Mouse (Mus musculus): ENCODE measurements around the gene Vps37d. TPM values are rescaled to one million over a fixed set of nuclear protein-coding genes. Genes with fewer than 3 reads are reported as not detected.
A peak's percentile ranks its signal among the peaks of the same experiment; 100 is the strongest.

Gene Vps37d
- 10.4 and 12.0 TPM in 2 replicates for polyA plus RNA-seq (2014; fragmentation: Nextera tagmentation; extraction: Ambion mirVana)

- peaks cover 4% of the 10 kb centered on the region for H3K4me1 ChIP-seq (replicated peaks; ENCODE audit: control insufficient read depth, insufficient read depth, low read length)
- H3K27ac ChIP-seq (ENCODE audit: low read depth, low read length) = peak within 1 kb of the TSS; percentile 77
- DNase-seq (ENCODE audit: low spot score) (peak; percentile 98), ATAC-seq (ENCODE audit: low FRiP score) (peak; percentile 82)
- H3K27me3 ChIP-seq (ENCODE audit: control insufficient read depth, insufficient read depth, low read length) = no peaks in the 10 kb centered on the region
- H3K9ac ChIP-seq (ENCODE audit: low read depth, low read length) = peak within 1 kb of the TSS; percentile 99
- WGBS = 2% methylated on average over 29 of the region's 83 CpGs
- H3K9me3 ChIP-seq (ENCODE audit: control insufficient read depth, low read length) = no peaks in the 10 kb centered on the region
- peak within 1 kb of the TSS; percentile 78 for H3K4me2 ChIP-seq (replicated peaks; ENCODE audit: low read depth, low read length)
- H3K4me3 ChIP-seq (ENCODE audit: low read depth, low read length) = peak within 1 kb of the TSS; percentile 99
- H3K36me3 ChIP-seq (ENCODE audit: control insufficient read depth, insufficient read depth, low read length) = no peaks in the 10 kb centered on the region
Observed at GRCm38 (mm10) chr5:135077564-135078481, at the start of gene Vps37d. Vps37d (minus strand) TSS chr5:135078266.

GRCm38 (mm10) chr5:135127669-135128068 is 49.6 kb upstream of the Vps37d start:
- Histone ChIP-seq H3K9me3 (ENCODE audit: control insufficient read depth, low read length) (no peaks in the 10 kb centered on the region), H3K27ac (ENCODE audit: low read depth, low read length) (no peak overlapping the region), H3K4me3 (ENCODE audit: low read depth, low read length) (no peak overlapping the region), H3K9ac (ENCODE audit: low read depth, low read length) (no peak overlapping the region), H3K4me2 (replicated peaks; ENCODE audit: low read depth, low read length) (no peak overlapping the region), H3K4me1 (replicated peaks; ENCODE audit: control insufficient read depth, insufficient read depth, low read length) (no peaks in the 10 kb centered on the region), H3K27me3 (ENCODE audit: control insufficient read depth, insufficient read depth, low read length) (peaks cover 4% of the 10 kb centered on the region), H3K36me3 (ENCODE audit: control insufficient read depth, insufficient read depth, low read length) (no peaks in the 10 kb centered on the region)
- ATAC-seq (ENCODE audit: low FRiP score) = no peak
- DNase-seq (ENCODE audit: low spot score) = no peak
- WGBS = 77% methylated on average over 6 of the region's 6 CpGs

GRCm38 (mm10) chr5:135126121-135126520 is 48.1 kb upstream of the Vps37d start:
- Histone ChIP-seq H3K9ac (ENCODE audit: low read depth, low read length) (no peak overlapping the region), H3K36me3 (ENCODE audit: control insufficient read depth, insufficient read depth, low read length) (no peaks in the 10 kb centered on the region), H3K27me3 (ENCODE audit: control insufficient read depth, insufficient read depth, low read length) (peaks cover 3% of the 10 kb centered on the region; the same call in 1 of the 2 replicates), H3K4me2 (replicated peaks; ENCODE audit: low read depth, low read length) (no peak overlapping the region), H3K9me3 (ENCODE audit: control insufficient read depth, low read length) (no peaks in the 10 kb centered on the region), H3K27ac (ENCODE audit: low read depth, low read length) (no peak overlapping the region), H3K4me1 (replicated peaks; ENCODE audit: control insufficient read depth, insufficient read depth, low read length) (no peaks in the 10 kb centered on the region), H3K4me3 (ENCODE audit: low read depth, low read length) (no peak overlapping the region)
- ATAC-seq (ENCODE audit: low FRiP score) (no peak), DNase-seq (ENCODE audit: low spot score) (no peak)
- WGBS = 60% methylated on average over 6 of the region's 6 CpGs

GRCm38 (mm10) chr5:135120753-135121152 is 42.7 kb upstream of the Vps37d start:
- 64% methylated on average over 4 of the region's 4 CpGs for WGBS
- Histone ChIP-seq H3K9me3 (ENCODE audit: control insufficient read depth, low read length) (no peaks in the 10 kb centered on the region), H3K27ac (ENCODE audit: low read depth, low read length) (no peak overlapping the region), H3K36me3 (ENCODE audit: control insufficient read depth, insufficient read depth, low read length) (no peaks in the 10 kb centered on the region), H3K27me3 (ENCODE audit: control insufficient read depth, insufficient read depth, low read length) (peaks cover 5% of the 10 kb centered on the region; the same call in 1 of the 2 replicates), H3K4me2 (replicated peaks; ENCODE audit: low read depth, low read length) (no peak overlapping the region), H3K4me1 (replicated peaks; ENCODE audit: control insufficient read depth, insufficient read depth, low read length) (no peaks in the 10 kb centered on the region), H3K4me3 (ENCODE audit: low read depth, low read length) (no peak overlapping the region), H3K9ac (ENCODE audit: low read depth, low read length) (no peak overlapping the region)
- DNase-seq (ENCODE audit: low spot score) (no peak), ATAC-seq (ENCODE audit: low FRiP score) (no peak)

- Histone ChIP-seq H3K9ac (ENCODE audit: low read depth, low read length) (no peak overlapping the region), H3K27ac (ENCODE audit: low read depth, low read length) (no peak overlapping the region), H3K4me3 (ENCODE audit: low read depth, low read length) (no peak overlapping the region), H3K27me3 (ENCODE audit: control insufficient read depth, insufficient read depth, low read length) (peaks cover 5% of the 10 kb centered on the region; the same call in 1 of the 2 replicates), H3K9me3 (ENCODE audit: control insufficient read depth, low read length) (no peaks in the 10 kb centered on the region), H3K4me1 (replicated peaks; ENCODE audit: control insufficient read depth, insufficient read depth, low read length) (no peaks in the 10 kb centered on the region), H3K36me3 (ENCODE audit: control insufficient read depth, insufficient read depth, low read length) (no peaks in the 10 kb centered on the region), H3K4me2 (replicated peaks; ENCODE audit: low read depth, low read length) (no peak overlapping the region)
- DNase-seq (ENCODE audit: low spot score) (peak; percentile 69), ATAC-seq (ENCODE audit: low FRiP score) (no peak)
- WGBS = 24% methylated on average over 6 of the region's 6 CpGs
Observed at GRCm38 (mm10) chr5:135118589-135119081, 40.6 kb upstream of the Vps37d start.

- DNase-seq (ENCODE audit: low spot score) (no peak), ATAC-seq (ENCODE audit: low FRiP score) (no peak)
- no peak overlapping the region for H3K4me3 ChIP-seq (ENCODE audit: low read depth, low read length)
- no peaks in the 10 kb centered on the region for H3K36me3 ChIP-seq (ENCODE audit: control insufficient read depth, insufficient read depth, low read length)
- H3K27me3 ChIP-seq (ENCODE audit: control insufficient read depth, insufficient read depth, low read length) = 0 out of 2 replicates have a peak, but pooled peaks cover 2% of the 10 kb centered on the region
- WGBS = 87% methylated on average over 8 of the region's 8 CpGs
- H3K9ac ChIP-seq (ENCODE audit: low read depth, low read length) = no peak overlapping the region
- no peak overlapping the region for H3K27ac ChIP-seq (ENCODE audit: low read depth, low read length)
- no peak overlapping the region for H3K4me2 ChIP-seq (replicated peaks; ENCODE audit: low read depth, low read length)
- H3K9me3 ChIP-seq (ENCODE audit: control insufficient read depth, low read length) = no peaks in the 10 kb centered on the region
- H3K4me1 ChIP-seq (replicated peaks; ENCODE audit: control insufficient read depth, insufficient read depth, low read length) = no peaks in the 10 kb centered on the region
Observed at GRCm38 (mm10) chr5:135115241-135115640, 37.2 kb upstream of the Vps37d start.

GRCm38 (mm10) chr5:135113782-135114181 is 35.7 kb upstream of the Vps37d start:
- Histone ChIP-seq H3K4me2 (replicated peaks; ENCODE audit: low read depth, low read length) (no peak overlapping the region), H3K4me1 (replicated peaks; ENCODE audit: control insufficient read depth, insufficient read depth, low read length) (no peaks in the 10 kb centered on the region), H3K27ac (ENCODE audit: low read depth, low read length) (no peak overlapping the region), H3K27me3 (ENCODE audit: control insufficient read depth, insufficient read depth, low read length) (peaks cover 10% of the 10 kb centered on the region), H3K9me3 (ENCODE audit: control insufficient read depth, low read length) (no peaks in the 10 kb centered on the region), H3K9ac (ENCODE audit: low read depth, low read length) (no peak overlapping the region), H3K4me3 (ENCODE audit: low read depth, low read length) (no peak overlapping the region), H3K36me3 (ENCODE audit: control insufficient read depth, insufficient read depth, low read length) (no peaks in the 10 kb centered on the region)
- ATAC-seq (ENCODE audit: low FRiP score) (no peak), DNase-seq (ENCODE audit: low spot score) (no peak)
- WGBS = 82% methylated on average over 12 of the region's 12 CpGs

GRCm38 (mm10) chr5:135109976-135110375 is 31.9 kb upstream of the Vps37d start:
- Histone ChIP-seq H3K9ac (ENCODE audit: low read depth, low read length) (no peak overlapping the region), H3K4me1 (replicated peaks; ENCODE audit: control insufficient read depth, insufficient read depth, low read length) (peaks cover 3% of the 10 kb centered on the region; the same call in 1 of the 2 replicates), H3K27me3 (ENCODE audit: control insufficient read depth, insufficient read depth, low read length) (peaks cover 34% of the 10 kb centered on the region), H3K36me3 (ENCODE audit: control insufficient read depth, insufficient read depth, low read length) (no peaks in the 10 kb centered on the region), H3K4me3 (ENCODE audit: low read depth, low read length) (no peak overlapping the region), H3K27ac (ENCODE audit: low read depth, low read length) (no peak overlapping the region), H3K4me2 (replicated peaks; ENCODE audit: low read depth, low read length) (no peak overlapping the region), H3K9me3 (ENCODE audit: control insufficient read depth, low read length) (no peaks in the 10 kb centered on the region)
- 69% methylated on average over 6 of the region's 6 CpGs for WGBS
- ATAC-seq (ENCODE audit: low FRiP score) (no peak), DNase-seq (ENCODE audit: low spot score) (no peak)
